Mouse (Mus musculus): Measurements from ENCODE around the gene Poglut1. TPM values are rescaled to one million over a fixed set of nuclear protein-coding genes. Genes with fewer than 3 reads are reported as not detected.
"Not testable (repeated sequence)": the region's sequence is repeated elsewhere in the genome, so short reads cannot be mapped to it uniquely, and the experiment has no call there.

Gene Poglut1
- polyA plus RNA-seq, 1 experiment from 2014 or later, result 50.6 TPM

DNA sequence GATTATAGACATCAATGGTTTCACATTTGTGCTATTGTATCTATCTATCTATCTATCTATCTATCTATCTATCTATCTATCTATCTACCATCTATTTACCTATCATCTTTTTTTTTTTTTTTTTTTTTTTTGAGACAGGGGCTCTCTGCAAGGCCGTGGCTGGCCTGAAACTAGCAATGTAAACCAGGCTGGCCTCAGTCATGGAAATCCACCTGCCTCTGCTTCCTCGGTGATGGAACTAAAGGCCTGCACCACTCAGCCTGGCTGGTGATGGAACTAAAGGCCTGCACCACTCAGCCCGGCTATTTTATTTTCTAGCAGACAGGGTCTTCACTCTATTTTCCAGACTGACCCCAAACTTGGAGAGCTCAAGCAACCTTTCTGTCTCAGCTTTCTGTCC is 71.8 kb downstream of the Poglut1 start:
- H3K36me3 ChIP-seq, result no peaks in the 10 kb centered on the region
- 88% methylated on average over 3 of the region's 3 CpGs for WGBS
- no peak for DNase-seq (ENCODE audit: low spot score)
- H3K27me3 ChIP-seq (ENCODE audit: insufficient read depth, poor library complexity, severe bottlenecking), result peaks cover 11% of the 10 kb centered on the region
- H3K4me1 ChIP-seq, result peaks cover 17% of the 10 kb centered on the region
- no peak overlapping the region for H3K4me3 ChIP-seq
- H3K9me3 ChIP-seq, result no peaks in the 10 kb centered on the region
- H3K27ac ChIP-seq, result no peak overlapping the region

DNA sequence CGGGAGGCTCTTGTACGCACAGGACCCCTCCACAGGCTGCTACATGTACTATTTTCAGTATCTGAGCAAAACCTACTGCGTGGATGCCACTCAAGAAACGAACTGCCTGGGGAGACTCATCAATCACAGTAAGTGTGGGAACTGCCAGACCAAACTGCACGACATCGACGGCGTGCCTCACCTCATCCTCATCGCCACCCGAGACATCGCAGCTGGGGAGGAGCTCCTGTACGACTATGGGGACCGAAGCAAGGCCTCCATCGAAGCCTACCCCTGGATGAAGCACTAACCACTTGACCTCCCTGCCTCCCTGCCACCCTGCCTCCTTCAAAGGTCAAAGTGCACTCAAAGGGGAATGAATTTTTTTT is 72.8 kb downstream of the Poglut1 start:
- DNase-seq (ENCODE audit: low spot score); H3K9me3 ChIP-seq; H3K36me3 ChIP-seq; H3K27me3 ChIP-seq (ENCODE audit: insufficient read depth, poor library complexity, severe bottlenecking): not testable (repeated sequence)
- Histone ChIP-seq H3K4me1 (peaks cover 13% of the 10 kb centered on the region), H3K4me3 (peak overlapping the region; percentile 59), H3K27ac (peak overlapping the region; percentile 90)
- WGBS, result 36% methylated on average over 14 of the region's 14 CpGs

DNA sequence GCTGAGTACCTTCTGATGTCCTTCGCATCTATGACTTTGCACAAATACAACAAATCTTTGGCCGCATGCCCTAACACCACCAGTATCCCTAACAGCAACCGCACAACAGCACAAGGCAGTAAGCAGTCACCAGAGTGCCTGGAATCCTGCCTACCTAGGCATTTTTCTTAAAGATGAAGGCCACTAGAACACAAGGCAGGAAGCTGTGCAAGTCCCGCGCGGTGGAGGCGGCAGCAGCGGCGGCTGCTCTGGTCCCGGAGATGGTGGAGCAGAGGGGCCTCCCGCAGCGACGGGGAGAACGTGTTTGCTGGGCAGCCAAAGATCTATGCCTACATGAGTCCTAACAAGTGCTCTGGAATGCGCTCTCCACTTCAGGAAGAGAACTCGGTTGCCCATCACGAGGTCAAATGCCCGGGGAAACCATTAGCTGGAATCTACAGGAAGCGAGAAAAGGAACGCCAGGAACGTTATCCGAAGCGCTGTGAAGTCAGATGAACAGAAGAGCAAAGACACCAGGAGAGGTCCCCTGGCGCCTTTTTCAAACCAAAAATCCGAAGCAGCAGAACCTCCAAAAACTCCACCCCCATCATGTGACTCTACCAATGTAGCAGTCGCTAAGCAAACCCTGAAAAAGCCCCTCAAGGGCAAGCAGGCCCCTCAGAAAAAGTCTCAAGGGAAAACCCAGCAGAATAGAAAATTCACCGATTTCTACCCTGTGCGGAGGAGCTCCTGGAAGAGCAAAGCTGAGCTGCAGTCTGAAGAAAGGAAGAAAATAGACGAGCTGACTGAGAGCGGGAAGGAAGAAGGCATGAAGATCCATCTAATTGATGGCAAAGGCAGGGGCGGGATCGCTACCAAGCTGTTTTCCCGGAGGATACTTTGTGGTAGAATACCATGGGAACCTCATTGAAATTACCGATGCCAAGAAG is 73.5 kb downstream of the Poglut1 start:
- 9% methylated on average over 34 of the region's 34 CpGs for WGBS
- peak overlapping the region; percentile 59 for H3K4me3 ChIP-seq
- no peaks in the 10 kb centered on the region; the same call in 1 of the 2 replicates for H3K27me3 ChIP-seq (ENCODE audit: insufficient read depth, poor library complexity, severe bottlenecking)
- H3K36me3 ChIP-seq, result no peaks in the 10 kb centered on the region
- H3K9me3 ChIP-seq, result no peaks in the 10 kb centered on the region
- DNase-seq (ENCODE audit: low spot score), result peak; percentile 85
- peak overlapping the region; percentile 90 for H3K27ac ChIP-seq
- peaks cover 13% of the 10 kb centered on the region for H3K4me1 ChIP-seq

DNA sequence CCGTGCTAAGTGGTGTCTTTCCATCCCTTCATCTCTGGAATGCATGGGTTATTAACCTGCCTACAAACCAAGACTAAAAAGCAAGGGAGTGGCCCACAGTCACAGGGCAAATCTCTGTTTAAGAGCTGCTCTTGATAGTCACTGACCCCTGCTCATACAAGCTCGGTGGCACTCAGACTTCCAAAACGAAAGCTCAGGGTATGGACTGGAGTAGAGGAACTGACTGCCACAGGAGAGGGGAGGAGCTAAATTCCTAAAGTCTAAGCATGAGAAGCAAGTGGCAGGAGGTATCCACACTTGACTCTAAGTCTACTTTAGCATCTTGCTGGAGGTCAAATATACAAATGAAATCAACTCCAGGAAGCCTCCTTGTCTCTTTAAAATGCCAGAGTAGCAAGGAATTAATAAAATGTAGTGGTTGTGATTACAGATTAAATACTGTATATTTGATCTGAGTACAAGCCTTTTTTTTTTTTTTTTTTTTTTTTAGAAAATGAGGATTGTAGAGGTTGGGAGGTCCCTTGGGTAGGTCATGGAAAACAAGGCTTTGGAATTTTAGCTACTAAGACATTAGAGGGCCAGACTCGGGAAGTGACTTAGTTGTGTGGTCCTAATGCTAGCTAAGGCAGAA is 74.3 kb downstream of the Poglut1 start:
- no peak for DNase-seq (ENCODE audit: low spot score)
- Histone ChIP-seq H3K36me3 (no peaks in the 10 kb centered on the region), H3K4me3 (peak overlapping the region; percentile 59), H3K27ac (peak overlapping the region; percentile 90), H3K4me1 (peaks cover 13% of the 10 kb centered on the region), H3K27me3 (ENCODE audit: insufficient read depth, poor library complexity, severe bottlenecking) (no peaks in the 10 kb centered on the region; the same call in 1 of the 2 replicates), H3K9me3 (no peaks in the 10 kb centered on the region)
- WGBS, result 24% methylated on average over 4 of the region's 4 CpGs

Other genes with a start within 250 kb of the Poglut1 start
- gene Maats1, start 208.1 kb downstream of the Poglut1 start, polyA plus RNA-seq (2016; fragmentation: Nextera tagmentation; extraction: Ambion mirVana), result 0.06 and 0.12 TPM in 2 replicates
- 287 and 339 TPM in 2 replicates for gene Cox17, start 203.3 kb downstream of the Poglut1 start, polyA plus RNA-seq (2016; fragmentation: Nextera tagmentation; extraction: Ambion mirVana)
- 1.3 and 4.6 TPM in 2 replicates for gene Gm21987, start 203.2 kb downstream of the Poglut1 start, polyA plus RNA-seq (2016; fragmentation: Nextera tagmentation; extraction: Ambion mirVana)
- gene Popdc2, start 188.0 kb downstream of the Poglut1 start, polyA plus RNA-seq (2016; fragmentation: Nextera tagmentation; extraction: Ambion mirVana), result 230 and 378 TPM in 2 replicates
- gene Pla1a, start 117.1 kb downstream of the Poglut1 start, polyA plus RNA-seq (2016; fragmentation: Nextera tagmentation; extraction: Ambion mirVana), result 0.19 and 0.37 TPM in 2 replicates
- gene Adprh, start 97.6 kb downstream of the Poglut1 start, polyA plus RNA-seq (2016; fragmentation: Nextera tagmentation; extraction: Ambion mirVana), result 127 TPM in 2 replicates
- gene Cd80, start 94.7 kb downstream of the Poglut1 start, polyA plus RNA-seq (2016; fragmentation: Nextera tagmentation; extraction: Ambion mirVana), result 0.41 and 0.45 TPM in 2 replicates
- gene Timmdc1, start 27.6 kb downstream of the Poglut1 start, polyA plus RNA-seq (2016; fragmentation: Nextera tagmentation; extraction: Ambion mirVana), result 25.1 and 39.3 TPM in 2 replicates
- 76.1 and 105 TPM in 2 replicates for gene Tmem39a, start 8.4 kb upstream of the Poglut1 start, polyA plus RNA-seq (2016; fragmentation: Nextera tagmentation; extraction: Ambion mirVana)
- 27.7 and 37.4 TPM in 2 replicates for gene Arhgap31, start 163.0 kb upstream of the Poglut1 start, polyA plus RNA-seq (2016; fragmentation: Nextera tagmentation; extraction: Ambion mirVana)
- gene B4galt4, start 192.0 kb upstream of the Poglut1 start, polyA plus RNA-seq (2016; fragmentation: Nextera tagmentation; extraction: Ambion mirVana), result 28.5 and 34.6 TPM in 2 replicates

Data from heart, embryonic 10.5 days (tissue).